Mouse (Mus musculus) heart, adult 10 weeks (tissue): ENCODE results near the gene Smc1b. TPM values are rescaled to one million over a fixed set of nuclear protein-coding genes. Genes with fewer than 3 reads are reported as not detected.

Experiments used
- polyA plus RNA-seq: library from polyadenylated mRNA; stranded (reverse); fragments of 350-450 nt; fragmentation: Illumina TruSeq; extraction: RNeasy Lipid Tissue Mini Kit (QIAGEN cat#74804); gene quantifications from one replicate; pipeline ENCODE4 v1.2.3, GENCODE M21; 2014; ENCODE audit warnings: low read depth, low replicate concordance

The Smc1b gene
- polyA plus RNA-seq: not detected

GRCm38 (mm10) chr15:85131275-85132192 lies at the start of gene Smc1b, which contains the start of gene Ribc2:
TSS of gene Smc1b (minus strand) at chr15:85131964.
TSS of gene Ribc2 (plus strand) at chr15:85132078.

GRCm38 (mm10) chr15:85028648-85029047 lies 103.1 kb downstream of the Smc1b start, which contains the start of gene Fam118a:
TSS of gene Fam118a (plus strand) at chr15:85028948.

GRCm38 (mm10) chr15:85016951-85017664 lies 114.7 kb downstream of the Smc1b start, which contains the start of gene Upk3a:
TSS of gene Upk3a (plus strand) at chr15:85017141.

Other genes starting within 250 kb of the Smc1b start
- gene Gm29666, start 211.9 kb downstream of the Smc1b start, polyA plus RNA-seq: 0.26 TPM
- 8.5 TPM for gene Nup50, start 208.6 kb downstream of the Smc1b start, polyA plus RNA-seq
- gene 5031439G07Rik, start 143.4 kb downstream of the Smc1b start, polyA plus RNA-seq: 20.7 TPM
- not detected for gene Upk3a, start 114.8 kb downstream of the Smc1b start, polyA plus RNA-seq
- 9.7 TPM for gene Fam118a, start 103.0 kb downstream of the Smc1b start, polyA plus RNA-seq
- not detected for gene Ribc2, start 114 bp upstream of the Smc1b start, polyA plus RNA-seq
- gene Fbln1, start 74.0 kb upstream of the Smc1b start, polyA plus RNA-seq: 121 TPM
- gene Atxn10, start 204.3 kb upstream of the Smc1b start, polyA plus RNA-seq: 89.0 TPM